ENCODE assay signal across 8 mouse cellular contexts in genomic region chr16:28929686-28930291, GRCm38 (mm10). TPM values are rescaled to one million over a fixed set of nuclear protein-coding genes. Genes with fewer than 3 reads are reported as not detected.
DNase-seq lines count a peak whose midpoint lies in the region; ATAC-seq and TF ChIP-seq lines count a peak whose summit lies in the region.

No protein-coding gene starts in this region.

- TF ChIP-seq EP300 in stomach, postnatal 0 days (optimal IDR thresholded peaks at IDR 0.05) = no peak

- peak overlapping the region; percentile 91 for H3K27ac ChIP-seq in embryonic facial prominence, embryonic 11.5 days (replicated peaks; ENCODE audit: low read depth, low read length)
- peak overlapping the region; percentile 84 for H3K27ac ChIP-seq in limb, embryonic 11.5 days (replicated peaks; ENCODE audit: low read depth, low read length)
- peak overlapping the region; percentile 96 for H3K27ac ChIP-seq in midbrain, embryonic 13.5 days
- peak overlapping the region; percentile 95 for H3K27ac ChIP-seq in stomach, postnatal 0 days (replicated peaks)

- no peak for TF ChIP-seq CTCF in stomach, postnatal 0 days (IDR thresholded peaks at IDR 0.05; ENCODE audit: low read depth)

- 0% methylated on average over 27 of the region's 66 CpGs for WGBS in embryonic facial prominence, embryonic 11.5 days
- 1% methylated on average over 59 of the region's 66 CpGs for WGBS in limb, embryonic 11.5 days
- under 1% methylated on average over 55 of the region's 66 CpGs for WGBS in midbrain, embryonic 13.5 days
- under 1% methylated on average over 60 of the region's 66 CpGs for WGBS in stomach, postnatal 0 days

- H3K9me3 ChIP-seq in embryonic facial prominence, embryonic 11.5 days (replicated peaks; ENCODE audit: control insufficient read depth, low read length) = no peaks in the 10 kb centered on the region
- no peaks in the 10 kb centered on the region for H3K9me3 ChIP-seq in limb, embryonic 11.5 days (ENCODE audit: control insufficient read depth, low read length)
- H3K9me3 ChIP-seq in midbrain, embryonic 13.5 days = no peaks in the 10 kb centered on the region
- no peaks in the 10 kb centered on the region for H3K9me3 ChIP-seq in stomach, postnatal 0 days (ENCODE audit: control insufficient read depth, low read length)

- DNase-seq in adrenal gland, adult 2 months = peak; percentile 82
- DNase-seq in adrenal gland, adult (ENCODE audit: inconsistent age in 2 of 2, low spot score in 1 of 2) = no peak
- DNase-seq in embryonic facial prominence, embryonic 11.5 days (ENCODE audit: low spot score) = peak; percentile 75
- DNase-seq in heart, adult 18-20 months = peak; percentile 71 to 79
- DNase-seq in kidney, adult 18-20 months = peak; percentile 80
- peak; percentile 77 for DNase-seq in limb, embryonic 11.5 days (ENCODE audit: low spot score)
- peak; percentile 63 for DNase-seq in stomach, postnatal 0 days (ENCODE audit: low spot score)

- no peaks in the 10 kb centered on the region for H3K36me3 ChIP-seq in embryonic facial prominence, embryonic 11.5 days (replicated peaks; ENCODE audit: control insufficient read depth, insufficient read depth, low read depth, low read length)
- no peaks in the 10 kb centered on the region for H3K36me3 ChIP-seq in limb, embryonic 11.5 days (ENCODE audit: control insufficient read depth, insufficient read depth, low read length)
- H3K36me3 ChIP-seq in midbrain, embryonic 13.5 days = no peaks in the 10 kb centered on the region
- no peaks in the 10 kb centered on the region for H3K36me3 ChIP-seq in stomach, postnatal 0 days (ENCODE audit: control insufficient read depth, insufficient read depth, low read length)

- H3K4me3 ChIP-seq in embryonic facial prominence, embryonic 11.5 days (ENCODE audit: low read depth, low read length) = peak overlapping the region; percentile 66
- H3K4me3 ChIP-seq in limb, embryonic 11.5 days (ENCODE audit: low read depth, low read length) = peak overlapping the region; percentile 83
- peak overlapping the region; percentile 91 for H3K4me3 ChIP-seq in midbrain, embryonic 13.5 days (replicated peaks)
- peak overlapping the region; percentile 91 for H3K4me3 ChIP-seq in stomach, postnatal 0 days (ENCODE audit: low read depth, low read length)

- peak overlapping the region; percentile 92 for H3K9ac ChIP-seq in embryonic facial prominence, embryonic 11.5 days (replicated peaks; ENCODE audit: low read length)
- H3K9ac ChIP-seq in limb, embryonic 11.5 days (ENCODE audit: low read length) = peak overlapping the region; percentile 95
- H3K9ac ChIP-seq in midbrain, embryonic 13.5 days (replicated peaks) = peak overlapping the region; percentile 86
- H3K9ac ChIP-seq in stomach, postnatal 0 days (ENCODE audit: low read length) = peak overlapping the region; percentile 82

- peaks cover 3% of the 10 kb centered on the region; the same call in 1 of the 2 replicates for H3K4me1 ChIP-seq in embryonic facial prominence, embryonic 11.5 days (ENCODE audit: control insufficient read depth, insufficient read depth, low read length)
- H3K4me1 ChIP-seq in limb, embryonic 11.5 days (ENCODE audit: control insufficient read depth, insufficient read depth, low read length) = peaks cover 9% of the 10 kb centered on the region; the same call in 1 of the 2 replicates
- peaks cover 39% of the 10 kb centered on the region for H3K4me1 ChIP-seq in midbrain, embryonic 13.5 days (replicated peaks)
- 0 out of 2 replicates have a peak, but pooled peaks cover 2% of the 10 kb centered on the region for H3K4me1 ChIP-seq in stomach, postnatal 0 days (replicated peaks; ENCODE audit: control insufficient read depth, insufficient read depth)

- H3K4me2 ChIP-seq in embryonic facial prominence, embryonic 11.5 days (ENCODE audit: low read depth, low read length) = peak overlapping the region; percentile 51
- peak overlapping the region; percentile 90 for H3K4me2 ChIP-seq in limb, embryonic 11.5 days (ENCODE audit: low read depth, severe bottlenecking)
- H3K4me2 ChIP-seq in midbrain, embryonic 13.5 days (replicated peaks) = peak overlapping the region; percentile 81
- H3K4me2 ChIP-seq in stomach, postnatal 0 days (replicated peaks; ENCODE audit: low read depth) = peak overlapping the region; percentile 93

- peak; percentile 58 for ATAC-seq in embryonic facial prominence, embryonic 11.5 days (replicated peaks; ENCODE audit: insufficient number of reproducible peaks, low FRiP score, low TSS enrichment, low read depth)
- ATAC-seq in limb, embryonic 11.5 days (ENCODE audit: insufficient number of reproducible peaks, low FRiP score, low TSS enrichment, low read depth) = peak; percentile 44
- peak; percentile 80 for ATAC-seq in midbrain, embryonic 13.5 days
- ATAC-seq in stomach, postnatal 0 days (ENCODE audit: low FRiP score, low TSS enrichment) = peak; percentile 81

- no peaks in the 10 kb centered on the region; the same call in 1 of the 2 replicates for H3K27me3 ChIP-seq in embryonic facial prominence, embryonic 11.5 days (ENCODE audit: control insufficient read depth, insufficient read depth, low read length)
- no peaks in the 10 kb centered on the region for H3K27me3 ChIP-seq in limb, embryonic 11.5 days (ENCODE audit: control insufficient read depth, insufficient read depth, low read length)
- peaks cover 22% of the 10 kb centered on the region for H3K27me3 ChIP-seq in midbrain, embryonic 13.5 days
- H3K27me3 ChIP-seq in stomach, postnatal 0 days (ENCODE audit: control insufficient read depth, insufficient read depth, low read length) = no peaks in the 10 kb centered on the region

RNA-seq across cellular contexts. Expression of gene Mb21d2, which starts 0.3 kb away (rescaled TPM):
- 10 to 100 TPM; 10.0 to 11.6 TPM for total RNA-seq in adrenal gland, adult 2 months (2021)
- polyA plus RNA-seq in adrenal gland, adult 2 months (2012; rRNA removed) = 11.9 and 14.1 TPM in 2 replicates
- polyA plus RNA-seq in embryonic facial prominence, embryonic 11.5 days (2014; fragmentation: Nextera tagmentation; extraction: Ambion mirVana) = 11.5 and 11.6 TPM in 2 replicates
- 1 to 10 TPM; 8.4 to 9.3 TPM for total RNA-seq in heart, adult 18-20 months (2021)
- polyA plus RNA-seq in limb, embryonic 11.5 days (2014; fragmentation: Nextera tagmentation; extraction: Ambion mirVana) = 8.1 and 9.2 TPM in 2 replicates
- polyA plus RNA-seq in midbrain, embryonic 13.5 days (2015; fragmentation: Nextera tagmentation; extraction: Ambion mirVana) = 8.5 and 9.5 TPM in 2 replicates
- polyA plus RNA-seq in stomach, postnatal 0 days (2015; fragmentation: Nextera tagmentation; extraction: Ambion mirVana) = 4.6 and 4.8 TPM in 2 replicates

Comparison
In these comparisons a context has a peak if more than half of its experiments do, and no peak if none do; other contexts are left out.
1. DNase-seq: peak in adrenal gland, adult 2 months (single experiment), embryonic facial prominence, embryonic 11.5 days (single experiment), heart, adult 18-20 months (2 of 2), kidney, adult 18-20 months (single experiment), limb, embryonic 11.5 days (single experiment) and stomach, postnatal 0 days (single experiment); none in adrenal gland, adult (0 of 2).
2. Peak in every context shown above with its lines, with median percentiles within 50 percentile points of each other: ATAC-seq, H3K27ac ChIP-seq, H3K4me2 ChIP-seq, H3K4me3 ChIP-seq and H3K9ac ChIP-seq.